Mouse (Mus musculus): Measurements from ENCODE around the gene Slc38a1. TPM values are rescaled to one million over a fixed set of nuclear protein-coding genes. Genes with fewer than 3 reads are reported as not detected.

Gene Slc38a1
- total and polyA plus RNA-seq, 3 experiments: 0.03 TPM; not detected in 2

GRCm38 (mm10) chr15:96607422-96607821, 35.3 kb downstream of the Slc38a1 start:
- H3K79me2 ChIP-seq (ENCODE audit: control insufficient read depth, insufficient read depth, low read length, poor library complexity): no peaks in the 10 kb centered on the region
- H3K9ac ChIP-seq (ENCODE audit: control insufficient read depth, low read depth, low read length, poor library complexity, severe bottlenecking): no peak overlapping the region
- no peaks in the 10 kb centered on the region for H3K9me3 ChIP-seq (replicated peaks; ENCODE audit: insufficient read depth, low read length)
- H3K27me3 ChIP-seq (ENCODE audit: control insufficient read depth in 1 of 2, insufficient read depth in 2 of 2, low read length in 2 of 2): no peaks in the 10 kb centered on the region
- H3K36me3 ChIP-seq (ENCODE audit: control insufficient read depth in 1 of 2, insufficient read depth in 2 of 2, low read length in 2 of 2): no peaks in the 10 kb centered on the region
- no peak for TF ChIP-seq SMC3 (IDR thresholded peaks at IDR 0.05; ENCODE audit: low read depth, low read length)
- no peak for TF ChIP-seq TCF12 (IDR thresholded peaks at IDR 0.05; ENCODE audit: low read depth, low read length)
- TF ChIP-seq MYB (IDR thresholded peaks at IDR 0.05; ENCODE audit: low read depth, low read length): no peak
- no peak for TF ChIP-seq EP300 (IDR thresholded peaks at IDR 0.05; ENCODE audit: low read depth in 1 of 2, low read length in 2 of 2)
- TF ChIP-seq CHD2 (IDR thresholded peaks at IDR 0.05; ENCODE audit: low read length): no peak
- no peak overlapping the region for H3K4me3 ChIP-seq (ENCODE audit: control insufficient read depth in 1 of 2, insufficient read depth in 1 of 2, low read depth in 2 of 2, low read length in 2 of 2)
- no peak overlapping the region for H3K27ac ChIP-seq (ENCODE audit: control insufficient read depth, low read depth, low read length)
- DNase-seq (ENCODE audit: low read depth, low spot score): no peak
- H3K4me1 ChIP-seq (ENCODE audit: control insufficient read depth in 1 of 2, insufficient read depth in 2 of 2, low read length in 2 of 2): no peaks in the 10 kb centered on the region

- H3K9ac ChIP-seq (ENCODE audit: control insufficient read depth, low read depth, low read length, poor library complexity, severe bottlenecking): no peak overlapping the region
- H3K4me3 ChIP-seq (ENCODE audit: control insufficient read depth in 1 of 2, insufficient read depth in 1 of 2, low read depth in 2 of 2, low read length in 2 of 2): no peak overlapping the region
- H3K4me1 ChIP-seq (ENCODE audit: control insufficient read depth in 1 of 2, insufficient read depth in 2 of 2, low read length in 2 of 2): no peaks in the 10 kb centered on the region
- H3K9me3 ChIP-seq (replicated peaks; ENCODE audit: insufficient read depth, low read length): no peaks in the 10 kb centered on the region
- no peak for TF ChIP-seq E2F4 (IDR thresholded peaks at IDR 0.05; ENCODE audit: borderline replicate concordance, low read depth, low read length)
- no peak for TF ChIP-seq POLR2A (IDR thresholded peaks at IDR 0.05; ENCODE audit: control insufficient read depth in 1 of 2, insufficient read depth in 1 of 2, low read depth in 1 of 2, low read length in 2 of 2, poor library complexity in 1 of 2)
- TF ChIP-seq USF2 (IDR thresholded peaks at IDR 0.05; ENCODE audit: borderline replicate concordance in 1 of 2, insufficient read depth in 1 of 2, low read depth in 1 of 2, low read length in 2 of 2): no peak
- no peak for TF ChIP-seq TAL1 (IDR thresholded peaks at IDR 0.05; ENCODE audit: low read length)
- TF ChIP-seq CTCF (IDR thresholded peaks at IDR 0.05 in 2 of 3, conservative IDR thresholded peaks at IDR 0.05 in 1 of 3; ENCODE audit: control insufficient read depth in 1 of 3, insufficient read depth in 1 of 3, low read depth in 2 of 3, low read length in 3 of 3, poor library complexity in 1 of 3, severe bottlenecking in 1 of 3): no peak
- TF ChIP-seq MAZ (IDR thresholded peaks at IDR 0.05; ENCODE audit: low read depth, low read length): no peak
- no peak for TF ChIP-seq SMC3 (IDR thresholded peaks at IDR 0.05; ENCODE audit: low read depth, low read length)
- no peak for TF ChIP-seq POLR2AphosphoS2 (IDR thresholded peaks at IDR 0.05; ENCODE audit: low read length)
- TF ChIP-seq MAFK (IDR thresholded peaks at IDR 0.05; ENCODE audit: borderline replicate concordance, low read depth, low read length): no peak
- TF ChIP-seq ETS1 (IDR thresholded peaks at IDR 0.05; ENCODE audit: low read depth, low read length): no peak
- no peak for TF ChIP-seq TBP (IDR thresholded peaks at IDR 0.05; ENCODE audit: low read depth, low read length)
- TF ChIP-seq RCOR1 (IDR thresholded peaks at IDR 0.05; ENCODE audit: low read depth, low read length): no peak
- TF ChIP-seq POLR2AphosphoS5 (IDR thresholded peaks at IDR 0.05; ENCODE audit: borderline replicate concordance, low read depth, low read length): no peak
- no peak for TF ChIP-seq MYC (IDR thresholded peaks at IDR 0.05; ENCODE audit: low read depth, low read length)
- TF ChIP-seq KAT2A (conservative IDR thresholded peaks at IDR 0.05; ENCODE audit: low read depth, low read length): no peak
- TF ChIP-seq UBTF (IDR thresholded peaks at IDR 0.05; ENCODE audit: borderline replicate concordance, insufficient read depth, low read depth, low read length): no peak
- no peak for DNase-seq (ENCODE audit: low read depth, low spot score)
- no peaks in the 10 kb centered on the region for H3K79me2 ChIP-seq (ENCODE audit: control insufficient read depth, insufficient read depth, low read length, poor library complexity)
- no peaks in the 10 kb centered on the region for H3K36me3 ChIP-seq (ENCODE audit: control insufficient read depth in 1 of 2, insufficient read depth in 2 of 2, low read length in 2 of 2)
- no peak overlapping the region for H3K27ac ChIP-seq (ENCODE audit: control insufficient read depth, low read depth, low read length)
- no peaks in the 10 kb centered on the region; a peak in 1 of 4 replicates for H3K27me3 ChIP-seq (ENCODE audit: control insufficient read depth in 1 of 2, insufficient read depth in 2 of 2, low read length in 2 of 2)
Observed at GRCm38 (mm10) chr15:96604282-96604681, 38.4 kb downstream of the Slc38a1 start.

Measured in MEL (cell line).